Mouse (Mus musculus) myocyte (in vitro differentiated cells): ENCODE data around the gene 6430548M08Rik. TPM values are rescaled to one million over a fixed set of nuclear protein-coding genes. Genes with fewer than 3 reads are reported as not detected.

Experiments
- H3K27me3 ChIP-seq: one replicate; pipeline ENCODE4 v1.6.1; 2011; ENCODE audit not compliant: control insufficient read depth, insufficient read depth, insufficient read length
- H3K36me3 ChIP-seq: one replicate; pipeline ENCODE4 v1.6.1; 2011; ENCODE audit not compliant: control insufficient read depth, insufficient read depth
- H3K4me2 ChIP-seq: one replicate; pipeline ENCODE4 v1.6.1; 2011; ENCODE audit warnings: low read depth, control low read depth
- H3K4me3 ChIP-seq: one replicate; pipeline ENCODE4 v1.5.1; 2011; ENCODE audit warnings: mild to moderate bottlenecking, control low read depth, moderate library complexity
- H3K79me2 ChIP-seq: one replicate; pipeline ENCODE4 v1.6.1; 2011; ENCODE audit not compliant: control insufficient read depth, insufficient read depth
- H3ac ChIP-seq: one replicate; pipeline ENCODE4 v1.6.1; 2011; ENCODE audit not compliant: control insufficient read depth, insufficient read length
- CEBPB ChIP-seq: IDR thresholded peaks from 2 replicates; pipeline ENCODE4 v1.6.1; 2011; ENCODE audit warnings: mild to moderate bottlenecking, moderate library complexity; ENCODE audit not compliant: poor library complexity, insufficient read depth, severe bottlenecking
- MAX ChIP-seq: IDR thresholded peaks from one replicate; pipeline ENCODE4 v1.6.1; 2011; ENCODE audit warnings: low read depth, mild to moderate bottlenecking, control low read depth
- MYOD1 ChIP-seq, 3 experiments: IDR thresholded peaks; one replicate each; pipeline ENCODE4 v1.6.1; 2011; ENCODE audit warnings: control low read depth in 2 of 3, low read depth in 2 of 3, mild to moderate bottlenecking in 2 of 3, moderate library complexity in 1 of 3; ENCODE audit not compliant: insufficient read length in 2 of 3, control insufficient read depth in 1 of 3
- MYOG ChIP-seq, 3 experiments: IDR thresholded peaks; one replicate each; pipeline ENCODE4 v1.6.1; 2011; ENCODE audit warnings: control low read depth in 2 of 3, low read depth in 2 of 3, mild to moderate bottlenecking in 2 of 3; ENCODE audit not compliant: insufficient read length in 2 of 3, control insufficient read depth in 1 of 3, insufficient read depth in 1 of 3
- POLR2A ChIP-seq: IDR thresholded peaks from one replicate; pipeline ENCODE4 v1.6.1; 2011; ENCODE audit warnings: low read depth, mild to moderate bottlenecking, control low read depth, moderate library complexity; ENCODE audit not compliant: insufficient read length
- POLR2AphosphoS2 ChIP-seq: IDR thresholded peaks from one replicate; pipeline ENCODE4 v1.6.1; 2011; ENCODE audit warnings: low read depth, control low read depth; ENCODE audit not compliant: insufficient read length
- REST ChIP-seq: IDR thresholded peaks from one replicate; pipeline ENCODE4 v1.6.1; 2011; ENCODE audit warnings: mild to moderate bottlenecking, control low read depth, moderate library complexity; ENCODE audit not compliant: insufficient read depth, insufficient read length
- SRF ChIP-seq: IDR thresholded peaks from one replicate; pipeline ENCODE4 v1.6.1; 2011; ENCODE audit warnings: low read depth; ENCODE audit not compliant: control insufficient read depth, insufficient read length
- TCF12 ChIP-seq: IDR thresholded peaks from one replicate; pipeline ENCODE4 v1.6.1; 2011; ENCODE audit warnings: mild to moderate bottlenecking, control low read depth; ENCODE audit not compliant: poor library complexity, insufficient read depth, severe bottlenecking
- TCF3 ChIP-seq: IDR thresholded peaks from one replicate; pipeline ENCODE4 v1.6.1; 2011; ENCODE audit warnings: low read depth, control low read depth; ENCODE audit not compliant: insufficient read length
- USF1 ChIP-seq: IDR thresholded peaks from one replicate; pipeline ENCODE4 v1.6.1; 2011; ENCODE audit warnings: low read depth, mild to moderate bottlenecking, control low read depth, moderate library complexity
- polyA plus RNA-seq: library from polyadenylated mRNA; unstranded; fragments of >200 nt; fragmentation: generic; extraction: Trizol; gene quantifications from one replicate; pipeline ENCODE4 v1.2.1, GENCODE M21; 2012; ENCODE audit warnings: missing spikeins

The 6430548M08Rik gene
- polyA plus RNA-seq, 1 experiment, result 9.4 TPM

GRCm38 (mm10) chr8:120072259-120072658 lies 41.7 kb upstream of the 6430548M08Rik start:
- H3K4me2 ChIP-seq, result no peak overlapping the region
- H3K27me3 ChIP-seq, result no peaks in the 10 kb centered on the region
- TF ChIP-seq MAX, result no peak
- no peak for TF ChIP-seq REST
- no peak for TF ChIP-seq USF1
- no peak for TF ChIP-seq CEBPB
- TF ChIP-seq POLR2A, result no peak
- no peak for TF ChIP-seq SRF
- TF ChIP-seq MYOD1 (IDR thresholded peaks at IDR 0.05; ENCODE audit: control insufficient read depth in 1 of 3, insufficient read length in 2 of 3, low read depth in 2 of 3), result no peak
- TF ChIP-seq TCF12, result no peak
- H3K79me2 ChIP-seq, result no peaks in the 10 kb centered on the region
- no peak overlapping the region for H3K4me3 ChIP-seq
- no peaks in the 10 kb centered on the region for H3K36me3 ChIP-seq
- H3ac ChIP-seq, result no peak overlapping the region

DNA sequence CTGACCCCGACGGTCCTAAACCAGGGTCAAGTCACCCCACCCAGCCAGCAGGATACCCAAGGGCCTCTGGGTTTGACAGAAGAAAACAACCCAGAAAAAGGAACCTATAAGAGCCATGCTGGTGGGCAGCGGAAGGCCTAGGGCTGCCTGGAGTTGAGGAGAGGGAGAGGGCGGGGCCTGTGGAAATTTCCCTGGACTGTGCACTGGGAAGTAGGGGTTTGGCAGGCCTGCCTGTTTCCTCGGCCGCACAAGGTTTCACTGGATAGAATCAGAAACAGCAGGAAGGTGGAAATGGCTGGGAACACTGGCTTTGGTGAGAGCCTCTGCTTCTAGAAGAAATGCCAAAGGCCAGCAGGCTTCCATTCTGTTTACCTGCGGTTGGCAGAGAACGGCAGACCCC lies 41.1 kb upstream of the 6430548M08Rik start:
- H3K4me2 ChIP-seq, result no peak overlapping the region
- TF ChIP-seq TCF12 (no peak), POLR2A (no peak), USF1 (no peak), REST (no peak), POLR2AphosphoS2 (no peak), TCF3 (no peak)
- no peak overlapping the region for H3ac ChIP-seq

GRCm38 (mm10) chr8:120074516-120074915 lies 39.4 kb upstream of the 6430548M08Rik start:
- no peaks in the 10 kb centered on the region for H3K36me3 ChIP-seq
- TF ChIP-seq USF1 (no peak), POLR2AphosphoS2 (no peak), SRF (no peak), MYOG (IDR thresholded peaks at IDR 0.05; ENCODE audit: control insufficient read depth in 1 of 3, insufficient read depth in 1 of 3, insufficient read length in 2 of 3, low read depth in 2 of 3) (no peak), TCF3 (no peak), MAX (no peak), MYOD1 (IDR thresholded peaks at IDR 0.05; ENCODE audit: control insufficient read depth in 1 of 3, insufficient read length in 2 of 3, low read depth in 2 of 3) (no peak)
- H3ac ChIP-seq, result no peak overlapping the region
- H3K4me2 ChIP-seq, result no peak overlapping the region
- no peak overlapping the region for H3K4me3 ChIP-seq
- H3K27me3 ChIP-seq, result no peaks in the 10 kb centered on the region
- H3K79me2 ChIP-seq, result no peaks in the 10 kb centered on the region

More for the DNA sequence above, 41.1 kb upstream of the 6430548M08Rik start:
- H3K4me3 ChIP-seq, result no peak overlapping the region
- no peaks in the 10 kb centered on the region for H3K36me3 ChIP-seq
- H3K27me3 ChIP-seq, result no peaks in the 10 kb centered on the region
- no peaks in the 10 kb centered on the region for H3K79me2 ChIP-seq

- no peaks in the 10 kb centered on the region for H3K36me3 ChIP-seq
Observed at GRCm38 (mm10) chr8:120075347-120075746, 38.6 kb upstream of the 6430548M08Rik start.

GRCm38 (mm10) chr8:120078080-120078479 lies 35.9 kb upstream of the 6430548M08Rik start:
- no peaks in the 10 kb centered on the region for H3K79me2 ChIP-seq
- no peak overlapping the region for H3ac ChIP-seq
- H3K36me3 ChIP-seq, result peaks cover 2% of the 10 kb centered on the region
- H3K27me3 ChIP-seq, result no peaks in the 10 kb centered on the region
- TF ChIP-seq POLR2AphosphoS2, result no peak
- no peak for TF ChIP-seq REST
- TF ChIP-seq CEBPB, result no peak
- no peak for TF ChIP-seq MAX
- TF ChIP-seq SRF, result no peak
- TF ChIP-seq POLR2A, result no peak
- TF ChIP-seq TCF3, result no peak
- no peak for TF ChIP-seq MYOG (IDR thresholded peaks at IDR 0.05; ENCODE audit: control insufficient read depth in 1 of 3, insufficient read depth in 1 of 3, insufficient read length in 2 of 3, low read depth in 2 of 3)
- TF ChIP-seq USF1, result no peak
- no peak for TF ChIP-seq TCF12
- no peak overlapping the region for H3K4me2 ChIP-seq
- H3K4me3 ChIP-seq, result no peak overlapping the region

More at GRCm38 (mm10) chr8:120075347-120075746, 38.6 kb upstream of the 6430548M08Rik start:
- H3K4me3 ChIP-seq, result no peak overlapping the region
- TF ChIP-seq POLR2AphosphoS2 (no peak), TCF12 (no peak), USF1 (no peak), TCF3 (no peak)
- no peak overlapping the region for H3ac ChIP-seq
- H3K79me2 ChIP-seq, result no peaks in the 10 kb centered on the region
- H3K27me3 ChIP-seq, result no peaks in the 10 kb centered on the region
- no peak overlapping the region for H3K4me2 ChIP-seq
